Mouse (Mus musculus) MEL (cell line): ENCODE data around the gene Ifit1. TPM values are rescaled to one million over a fixed set of nuclear protein-coding genes. Genes with fewer than 3 reads are reported as not detected.
"Not testable (repeated sequence)": the region's sequence is repeated elsewhere in the genome, so short reads cannot be mapped to it uniquely, and the experiment has no call there.

Experiments
- DNase-seq: peaks from one replicate; pipeline ENCODE4 v3.0.0; 2011; ENCODE audit warnings: low read depth, low spot score
- H3K27ac ChIP-seq: 2 replicates; pipeline ENCODE4 v1.5.1; 2012; ENCODE audit warnings: low read depth, mild to moderate bottlenecking, control low read depth, low read length, moderate library complexity; ENCODE audit not compliant: control insufficient read depth
- H3K27me3 ChIP-seq, 2 experiments: fragments of 150-350 bp in 1 of 2; sonication (generic) in 1 of 2; 2 replicates each; pipeline ENCODE4 v1.6.1; 2012; ENCODE audit warnings: low read length in 2 of 2, mild to moderate bottlenecking in 2 of 2, improper control_type of control experiment in 1 of 2, moderate library complexity in 1 of 2; ENCODE audit not compliant: insufficient read depth in 2 of 2, control insufficient read depth in 1 of 2
- H3K36me3 ChIP-seq, 2 experiments: 2 replicates each; pipeline ENCODE4 v1.6.1; 2012 to 2014; ENCODE audit warnings: low read length in 2 of 2, improper control_type of control experiment in 1 of 2, inconsistent platforms in 1 of 2, mild to moderate bottlenecking in 1 of 2; ENCODE audit not compliant: insufficient read depth in 2 of 2, control insufficient read depth in 1 of 2
- H3K4me1 ChIP-seq, 2 experiments: fragments of 150-350 bp in 1 of 2; sonication (generic) in 1 of 2; 2 replicates each; pipeline ENCODE4 v1.6.1; 2012; ENCODE audit warnings: low read length in 2 of 2, improper control_type of control experiment in 1 of 2, mild to moderate bottlenecking in 1 of 2; ENCODE audit not compliant: insufficient read depth in 2 of 2, control insufficient read depth in 1 of 2
- H3K4me3 ChIP-seq, 2 experiments: fragments of 150-350 bp in 1 of 2; sonication (generic) in 1 of 2; 2 replicates each; pipeline ENCODE4 v1.5.1; 2012; ENCODE audit warnings: low read depth in 2 of 2, low read length in 2 of 2, mild to moderate bottlenecking in 2 of 2, moderate library complexity in 2 of 2, control low read depth in 1 of 2, improper control_type of control experiment in 1 of 2; ENCODE audit not compliant: control insufficient read depth in 1 of 2, insufficient read depth in 1 of 2
- H3K79me2 ChIP-seq: 2 replicates; pipeline ENCODE4 v1.6.1; 2012; ENCODE audit warnings: mild to moderate bottlenecking, low read length, moderate library complexity; ENCODE audit not compliant: control insufficient read depth, poor library complexity, insufficient read depth
- H3K9ac ChIP-seq: 2 replicates; pipeline ENCODE4 v1.6.1; 2012; ENCODE audit warnings: low read depth, mild to moderate bottlenecking, control low read depth, low read length, moderate library complexity; ENCODE audit not compliant: control insufficient read depth, poor library complexity, severe bottlenecking
- H3K9me3 ChIP-seq: fragments of 150-350 bp; sonication (generic); replicated peaks from 2 replicates; pipeline ENCODE4 v1.6.1; 2012; ENCODE audit warnings: mild to moderate bottlenecking, low read length, improper control_type of control experiment, moderate library complexity; ENCODE audit not compliant: insufficient read depth
- CHD1 ChIP-seq: IDR thresholded peaks from 2 replicates; pipeline ENCODE4 v1.6.1; 2012; ENCODE audit warnings: low read depth, mild to moderate bottlenecking, inconsistent platforms, low read length, improper control_type of control experiment
- CTCF ChIP-seq, 3 experiments: IDR thresholded peaks in 2 of 3; conservative IDR thresholded peaks in 1 of 3; 2 replicates each; pipeline ENCODE4 v1.5.1; 2011 to 2012; ENCODE audit warnings: low read length in 3 of 3, low read depth in 2 of 3, mild to moderate bottlenecking in 2 of 3, improper control_type of control experiment in 1 of 3, inconsistent platforms in 1 of 3, mixed read lengths in 1 of 3, moderate library complexity in 1 of 3; ENCODE audit not compliant: control insufficient read depth in 1 of 3, insufficient read depth in 1 of 3, poor library complexity in 1 of 3, severe bottlenecking in 1 of 3
- E2F4 ChIP-seq: IDR thresholded peaks from 2 replicates; pipeline ENCODE4 v1.6.1; 2011; ENCODE audit warnings: low read depth, low read length, improper control_type of control experiment, borderline replicate concordance
- ETS1 ChIP-seq: IDR thresholded peaks from 2 replicates; pipeline ENCODE4 v1.6.1; 2012; ENCODE audit warnings: low read depth, mild to moderate bottlenecking, inconsistent platforms, low read length, improper control_type of control experiment, moderate library complexity
- GABPA ChIP-seq: IDR thresholded peaks from 2 replicates; pipeline ENCODE4 v1.6.1; 2012; ENCODE audit warnings: low read depth, mild to moderate bottlenecking, inconsistent platforms, low read length, improper control_type of control experiment, moderate library complexity
- HCFC1 ChIP-seq: IDR thresholded peaks from 2 replicates; pipeline ENCODE4 v1.6.1; 2012; ENCODE audit warnings: low read depth, mild to moderate bottlenecking, inconsistent platforms, low read length, improper control_type of control experiment, moderate library complexity
- JUND ChIP-seq: IDR thresholded peaks from 2 replicates; pipeline ENCODE4 v1.6.1; 2011; ENCODE audit warnings: low read depth, mild to moderate bottlenecking, improper control_type of control experiment, low read length
- KAT2A ChIP-seq: conservative IDR thresholded peaks from 2 replicates; pipeline ENCODE4 v1.6.1; 2012; ENCODE audit warnings: low read depth, low read length, improper control_type of control experiment, inconsistent platforms
- MAX ChIP-seq: IDR thresholded peaks from 2 replicates; pipeline ENCODE4 v1.6.1; 2011; ENCODE audit warnings: low read length, improper control_type of control experiment
- MEF2A ChIP-seq: IDR thresholded peaks from 2 replicates; pipeline ENCODE4 v1.6.1; 2014; ENCODE audit warnings: low read depth, mild to moderate bottlenecking, inconsistent platforms, low read length, improper control_type of control experiment; ENCODE audit not compliant: poor library complexity, insufficient replicate concordance, severe bottlenecking; ENCODE audit errors: extremely low read depth
- MXI1 ChIP-seq: IDR thresholded peaks from 2 replicates; pipeline ENCODE4 v1.6.1; 2011; ENCODE audit warnings: mild to moderate bottlenecking, low read depth, low read length, improper control_type of control experiment
- MYB ChIP-seq: IDR thresholded peaks from 2 replicates; pipeline ENCODE4 v1.6.1; 2011; ENCODE audit warnings: mild to moderate bottlenecking, low read depth, low read length, improper control_type of control experiment
- MYC ChIP-seq: IDR thresholded peaks from 2 replicates; pipeline ENCODE4 v1.6.1; 2011; ENCODE audit warnings: low read depth, mild to moderate bottlenecking, low read length, improper control_type of control experiment, moderate library complexity
- NELFE ChIP-seq: IDR thresholded peaks from 2 replicates; pipeline ENCODE4 v1.6.1; 2011; ENCODE audit warnings: low read depth, low read length, improper control_type of control experiment
- POLR2A ChIP-seq, 2 experiments: IDR thresholded peaks; 2 replicates each; pipeline ENCODE4 v1.6.1; 2011 to 2012; ENCODE audit warnings: low read length in 2 of 2, mild to moderate bottlenecking in 2 of 2, control low read depth in 1 of 2, improper control_type of control experiment in 1 of 2, low read depth in 1 of 2, moderate library complexity in 1 of 2; ENCODE audit not compliant: control insufficient read depth in 1 of 2, insufficient read depth in 1 of 2, poor library complexity in 1 of 2
- POLR2AphosphoS5 ChIP-seq: IDR thresholded peaks from 2 replicates; pipeline ENCODE4 v1.6.1; 2012; ENCODE audit warnings: low read depth, borderline replicate concordance, mild to moderate bottlenecking, inconsistent platforms, low read length, moderate library complexity, mixed read lengths
- RAD21 ChIP-seq: IDR thresholded peaks from 2 replicates; pipeline ENCODE4 v1.6.1; 2011; ENCODE audit warnings: mild to moderate bottlenecking, low read depth, low read length, improper control_type of control experiment
- TAL1 ChIP-seq: IDR thresholded peaks from 2 replicates; pipeline ENCODE4 v1.6.1; 2012; ENCODE audit warnings: mild to moderate bottlenecking, inconsistent platforms, low read length, moderate library complexity, mixed read lengths
- TBP ChIP-seq: IDR thresholded peaks from 2 replicates; pipeline ENCODE4 v1.8.0; 2011; ENCODE audit warnings: low read depth, low read length, improper control_type of control experiment
- UBTF ChIP-seq: IDR thresholded peaks from 2 replicates; pipeline ENCODE4 v1.6.1; 2012; ENCODE audit warnings: low read depth, mild to moderate bottlenecking, inconsistent platforms, low read length, improper control_type of control experiment, moderate library complexity, borderline replicate concordance; ENCODE audit not compliant: insufficient read depth
- USF1 ChIP-seq: IDR thresholded peaks from 2 replicates; pipeline ENCODE4 v1.6.1; 2014; ENCODE audit warnings: low read depth, mild to moderate bottlenecking, inconsistent platforms, low read length, improper control_type of control experiment, moderate library complexity
- USF2 ChIP-seq, 2 experiments: IDR thresholded peaks; 2 replicates each; pipeline ENCODE4 v1.6.1; 2011 to 2012; ENCODE audit warnings: improper control_type of control experiment in 2 of 2, low read length in 2 of 2, borderline replicate concordance in 1 of 2, inconsistent platforms in 1 of 2, low read depth in 1 of 2, mild to moderate bottlenecking in 1 of 2; ENCODE audit not compliant: insufficient read depth in 1 of 2
- ZKSCAN1 ChIP-seq: IDR thresholded peaks from 2 replicates; pipeline ENCODE4 v1.6.1; 2012; ENCODE audit warnings: low read depth, mild to moderate bottlenecking, inconsistent platforms, low read length, improper control_type of control experiment, moderate library complexity
- ZMIZ1 ChIP-seq: IDR thresholded peaks from 2 replicates; pipeline ENCODE4 v1.6.1; 2012; ENCODE audit warnings: low read depth, mild to moderate bottlenecking, inconsistent platforms, low read length, improper control_type of control experiment, moderate library complexity
- ZNF384 ChIP-seq: IDR thresholded peaks from 2 replicates; pipeline ENCODE4 v1.6.1; 2012; ENCODE audit warnings: low read depth, mild to moderate bottlenecking, inconsistent platforms, low read length, improper control_type of control experiment
- polyA plus RNA-seq, 2 experiments: library from polyadenylated mRNA; stranded (reverse) in 1 of 2; unstranded in 1 of 2; fragments of >175 nt in 1 of 2; fragments of >200 nt in 1 of 2; gene quantifications; 2 replicates each; pipeline versions ENCODE4 v1.2.1 to v1.2.4; 2012; ENCODE audit warnings: low replicate concordance in 2 of 2, low read depth in 1 of 2; ENCODE audit not compliant: insufficient read length in 2 of 2, insufficient read depth in 1 of 2, missing spikeins in 1 of 2
- total RNA-seq: library from RNA; depleted of rRNA; stranded (reverse); fragments of 300-350 nt; gene quantifications from 2 replicates; pipeline ENCODE4 v1.2.3, GENCODE M21; 2012; rRNA removed

Ifit1 gene
- total RNA-seq = 0.12 TPM in 1 of 2 replicates, not detected in the other
- polyA plus RNA-seq = under 1 TPM in 1 of 2 experiments, not detected in 1; 0.31 TPM

GRCm38 (mm10) chr19:34640623-34641022, at the start of gene Ifit1, which contains the start of gene Ifit1bl2:
Gene Ifit1, plus strand, starts transcription at chr19:34640871.
Gene Ifit1bl2, minus strand, starts transcription at chr19:34640743.
- H3K27ac ChIP-seq = no peak within 1 kb of the TSS
- H3K4me1 ChIP-seq = no peaks in the 10 kb centered on the region
- no peak for TF ChIP-seq ZNF384
- no peak for TF ChIP-seq GABPA
- TF ChIP-seq MYC = no peak
- TF ChIP-seq HCFC1 = no peak
- TF ChIP-seq JUND = no peak
- no peak for TF ChIP-seq MXI1
- TF ChIP-seq MEF2A = no peak
- TF ChIP-seq ZMIZ1 = no peak
- TF ChIP-seq TBP = no peak
- TF ChIP-seq ZKSCAN1 = no peak
- TF ChIP-seq KAT2A = no peak
- TF ChIP-seq POLR2A (IDR thresholded peaks at IDR 0.05; ENCODE audit: control insufficient read depth in 1 of 2, insufficient read depth in 1 of 2, low read depth in 1 of 2, low read length in 2 of 2, poor library complexity in 1 of 2) = no peak
- TF ChIP-seq MAX = no peak
- no peak for TF ChIP-seq CHD1
- TF ChIP-seq USF2 (IDR thresholded peaks at IDR 0.05; ENCODE audit: borderline replicate concordance in 1 of 2, insufficient read depth in 1 of 2, low read depth in 1 of 2, low read length in 2 of 2) = no peak
- no peak for TF ChIP-seq NELFE
- no peak for TF ChIP-seq ETS1
- no peak for TF ChIP-seq RAD21
- TF ChIP-seq POLR2AphosphoS5 = no peak
- TF ChIP-seq UBTF = no peak
- peak within 1 kb of the TSS in 1 of 2 experiments; percentile 37; a peak in 1 of 4 replicates for H3K4me3 ChIP-seq
- no peaks in the 10 kb centered on the region for H3K79me2 ChIP-seq
- H3K36me3 ChIP-seq = no peaks in the 10 kb centered on the region
- H3K27me3 ChIP-seq = no peaks in the 10 kb centered on the region; a peak in 2 of 4 replicates
- H3K9ac ChIP-seq = no peak within 1 kb of the TSS
- DNase-seq = no peak
- no peaks in the 10 kb centered on the region for H3K9me3 ChIP-seq

DNA sequence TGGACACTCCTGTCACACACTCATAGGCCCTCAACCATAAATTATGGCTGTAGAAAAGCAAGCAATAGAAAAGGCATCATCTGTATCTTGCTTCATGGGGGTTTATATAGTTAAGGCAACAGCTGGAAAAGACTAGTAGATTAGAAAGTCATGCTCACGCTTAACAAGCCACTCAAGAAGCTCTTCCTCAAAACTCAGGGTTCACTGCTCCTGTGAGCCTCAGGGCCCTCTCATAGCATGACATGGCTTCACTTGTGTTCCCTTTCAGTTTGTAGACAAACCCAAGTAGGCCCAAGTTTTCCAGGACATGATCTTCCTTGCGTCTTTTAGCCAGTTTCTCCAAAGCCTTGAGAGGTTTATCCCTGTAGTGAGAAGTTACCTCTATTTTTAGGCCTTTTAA, 47.2 kb upstream of the Ifit1 start:
- Histone ChIP-seq H3K4me3 (no peak overlapping the region), H3K27ac (no peak overlapping the region), H3K9ac (no peak overlapping the region), H3K36me3 (peaks cover 0 to 8% of the 10 kb centered on the region in 2 experiments; a peak in 1 of 4 replicates), H3K4me1 (peaks cover 1 to 7% of the 10 kb centered on the region in 2 experiments; a peak in 3 of 4 replicates), H3K79me2 (no peaks in the 10 kb centered on the region), H3K27me3 (peaks cover 0 to 2% of the 10 kb centered on the region in 2 experiments; a peak in 1 of 4 replicates), H3K9me3 (no peaks in the 10 kb centered on the region)
- TF ChIP-seq MYB (no peak), TAL1 (no peak), E2F4 (no peak), TBP (no peak), ZMIZ1 (no peak), CHD1 (no peak), JUND (no peak), MAX (no peak), CTCF (IDR thresholded peaks at IDR 0.05 in 2 of 3, conservative IDR thresholded peaks at IDR 0.05 in 1 of 3; ENCODE audit: control insufficient read depth in 1 of 3, insufficient read depth in 1 of 3, low read depth in 2 of 3, low read length in 3 of 3, poor library complexity in 1 of 3, severe bottlenecking in 1 of 3) (no peak), USF2 (IDR thresholded peaks at IDR 0.05; ENCODE audit: borderline replicate concordance in 1 of 2, insufficient read depth in 1 of 2, low read depth in 1 of 2, low read length in 2 of 2) (no peak), ZKSCAN1 (no peak), KAT2A (no peak), ZNF384 (no peak), MXI1 (no peak), POLR2A (IDR thresholded peaks at IDR 0.05; ENCODE audit: control insufficient read depth in 1 of 2, insufficient read depth in 1 of 2, low read depth in 1 of 2, low read length in 2 of 2, poor library complexity in 1 of 2) (no peak), USF1 (no peak)
- no peak for DNase-seq

- not testable (repeated sequence) for H3K4me1 ChIP-seq, H3K9me3 ChIP-seq, H3K79me2 ChIP-seq, H3K36me3 ChIP-seq, H3K9ac ChIP-seq, DNase-seq, H3K4me3 ChIP-seq, H3K27me3 ChIP-seq, H3K27ac ChIP-seq
These were observed 46.1 kb upstream of the Ifit1 start for GRCm38 (mm10) chr19:34594523-34594922.
